Mouse (Mus musculus): ENCODE data around the gene Rap1gap2. TPM values are rescaled to one million over a fixed set of nuclear protein-coding genes. Genes with fewer than 3 reads are reported as not detected.

The Rap1gap2 gene
- polyA plus RNA-seq, 1 experiment = 7.3 TPM

GRCm38 (mm10) chr11:74597990-74598337 lies 12.8 kb downstream of the Rap1gap2 start:
- no peaks in the 10 kb centered on the region for H3K4me1 ChIP-seq (ENCODE audit: control insufficient read depth, insufficient read depth, low read length)
- TF ChIP-seq POLR2A (IDR thresholded peaks at IDR 0.05; ENCODE audit: low read depth, low read length) = no peak
- no peak for TF ChIP-seq CTCF (IDR thresholded peaks at IDR 0.05; ENCODE audit: borderline replicate concordance, insufficient read depth, low read length)
- no peak overlapping the region for H3K27ac ChIP-seq (ENCODE audit: insufficient read depth, low read length)
- no peak overlapping the region for H3K4me3 ChIP-seq (ENCODE audit: insufficient read depth, low read length)

GRCm38 (mm10) chr11:74597283-74597989 lies 13.3 kb downstream of the Rap1gap2 start:
- no peak for TF ChIP-seq CTCF (IDR thresholded peaks at IDR 0.05; ENCODE audit: borderline replicate concordance, insufficient read depth, low read length)
- TF ChIP-seq POLR2A (IDR thresholded peaks at IDR 0.05; ENCODE audit: low read depth, low read length) = no peak
- Histone ChIP-seq H3K27ac (ENCODE audit: insufficient read depth, low read length) (no peak overlapping the region), H3K4me3 (ENCODE audit: insufficient read depth, low read length) (no peak overlapping the region), H3K4me1 (ENCODE audit: control insufficient read depth, insufficient read depth, low read length) (no peaks in the 10 kb centered on the region)

GRCm38 (mm10) chr11:74592246-74592645 lies 18.5 kb downstream of the Rap1gap2 start:
- Histone ChIP-seq H3K4me1 (ENCODE audit: control insufficient read depth, insufficient read depth, low read length) (no peaks in the 10 kb centered on the region), H3K4me3 (ENCODE audit: insufficient read depth, low read length) (no peak overlapping the region), H3K27ac (ENCODE audit: insufficient read depth, low read length) (no peak overlapping the region)
- TF ChIP-seq CTCF (IDR thresholded peaks at IDR 0.05; ENCODE audit: borderline replicate concordance, insufficient read depth, low read length) (no peak), POLR2A (IDR thresholded peaks at IDR 0.05; ENCODE audit: low read depth, low read length) (no peak)

- TF ChIP-seq CTCF (IDR thresholded peaks at IDR 0.05; ENCODE audit: borderline replicate concordance, insufficient read depth, low read length) = no peak
- no peak for TF ChIP-seq POLR2A (IDR thresholded peaks at IDR 0.05; ENCODE audit: low read depth, low read length)
- no peak overlapping the region for H3K4me3 ChIP-seq (ENCODE audit: insufficient read depth, low read length)
- no peak overlapping the region for H3K27ac ChIP-seq (ENCODE audit: insufficient read depth, low read length)
- no peaks in the 10 kb centered on the region for H3K4me1 ChIP-seq (ENCODE audit: control insufficient read depth, insufficient read depth, low read length)
These were observed 20.0 kb downstream of the Rap1gap2 start for GRCm38 (mm10) chr11:74590691-74591090.

- TF ChIP-seq CTCF (IDR thresholded peaks at IDR 0.05; ENCODE audit: borderline replicate concordance, insufficient read depth, low read length) (no peak), POLR2A (IDR thresholded peaks at IDR 0.05; ENCODE audit: low read depth, low read length) (no peak)
- Histone ChIP-seq H3K4me3 (ENCODE audit: insufficient read depth, low read length) (no peak overlapping the region), H3K4me1 (ENCODE audit: control insufficient read depth, insufficient read depth, low read length) (no peaks in the 10 kb centered on the region), H3K27ac (ENCODE audit: insufficient read depth, low read length) (no peak overlapping the region)
These were observed 20.5 kb downstream of the Rap1gap2 start for GRCm38 (mm10) chr11:74590239-74590596.

- H3K27ac ChIP-seq (ENCODE audit: insufficient read depth, low read length) = no peak overlapping the region
- no peak overlapping the region for H3K4me3 ChIP-seq (ENCODE audit: insufficient read depth, low read length)
- TF ChIP-seq CTCF (IDR thresholded peaks at IDR 0.05; ENCODE audit: borderline replicate concordance, insufficient read depth, low read length) (no peak), POLR2A (IDR thresholded peaks at IDR 0.05; ENCODE audit: low read depth, low read length) (no peak)
These were observed 21.1 kb downstream of the Rap1gap2 start for GRCm38 (mm10) chr11:74589401-74590238.

GRCm38 (mm10) chr11:74586401-74586800 lies 24.3 kb downstream of the Rap1gap2 start:
- H3K4me1 ChIP-seq (ENCODE audit: control insufficient read depth, insufficient read depth, low read length) = no peaks in the 10 kb centered on the region
- H3K4me3 ChIP-seq (ENCODE audit: insufficient read depth, low read length) = no peak overlapping the region
- TF ChIP-seq CTCF (IDR thresholded peaks at IDR 0.05; ENCODE audit: borderline replicate concordance, insufficient read depth, low read length) = no peak
- no peak for TF ChIP-seq POLR2A (IDR thresholded peaks at IDR 0.05; ENCODE audit: low read depth, low read length)
- H3K27ac ChIP-seq (ENCODE audit: insufficient read depth, low read length) = no peak overlapping the region

More at GRCm38 (mm10) chr11:74589401-74590238, 21.1 kb downstream of the Rap1gap2 start:
- H3K4me1 ChIP-seq (ENCODE audit: control insufficient read depth, insufficient read depth, low read length) = no peaks in the 10 kb centered on the region

GRCm38 (mm10) chr11:74584946-74585723 lies 25.6 kb downstream of the Rap1gap2 start:
- Histone ChIP-seq H3K27ac (ENCODE audit: insufficient read depth, low read length) (no peak overlapping the region), H3K4me3 (ENCODE audit: insufficient read depth, low read length) (no peak overlapping the region), H3K4me1 (ENCODE audit: control insufficient read depth, insufficient read depth, low read length) (no peaks in the 10 kb centered on the region)
- TF ChIP-seq POLR2A (IDR thresholded peaks at IDR 0.05; ENCODE audit: low read depth, low read length) (no peak), CTCF (IDR thresholded peaks at IDR 0.05; ENCODE audit: borderline replicate concordance, insufficient read depth, low read length) (no peak)

- Histone ChIP-seq H3K4me3 (ENCODE audit: insufficient read depth, low read length) (no peak overlapping the region), H3K27ac (ENCODE audit: insufficient read depth, low read length) (no peak overlapping the region), H3K4me1 (ENCODE audit: control insufficient read depth, insufficient read depth, low read length) (no peaks in the 10 kb centered on the region)
- TF ChIP-seq POLR2A (IDR thresholded peaks at IDR 0.05; ENCODE audit: low read depth, low read length) = no peak
- TF ChIP-seq CTCF (IDR thresholded peaks at IDR 0.05; ENCODE audit: borderline replicate concordance, insufficient read depth, low read length) = no peak
These were observed 26.8 kb downstream of the Rap1gap2 start for GRCm38 (mm10) chr11:74583824-74584349.
